Comparison of ENCODE assay signal across 8 mouse cellular contexts in genomic region chr7:27258205-27258899, GRCm38 (mm10). TPM values are rescaled to one million over a fixed set of nuclear protein-coding genes. Genes with fewer than 3 reads are reported as not detected.
DNase-seq lines count a peak whose midpoint lies in the region; ATAC-seq and TF ChIP-seq lines count a peak whose summit lies in the region.

TSS of gene Numbl (plus strand) at chr7:27258433.

- intact Hi-C loops in heart, adult 2 months (cut with DNase I), result loop anchor here (1.0 kb wide), 1 partner anchor 26 kb away; no protein-coding TSS in a partner anchor

- peak; percentile 88 for DNase-seq in 3134 (ENCODE audit: extremely low read depth, insufficient read length, low spot score)
- DNase-seq in adrenal gland, postnatal 36 days, result peak; percentile 94 to 98
- peak; percentile 91 to 92 for DNase-seq in heart, adult 2 months
- DNase-seq in kidney, adult 8-10 months, result peak; percentile 92 to 93
- peak; percentile 91 to 97 for DNase-seq in spleen, postnatal 10 days (ENCODE audit: low spot score in 2 of 2)

- peak; percentile 77 for ATAC-seq in embryonic facial prominence, embryonic 13.5 days (ENCODE audit: insufficient number of reproducible peaks, insufficient read depth, low FRiP score, low TSS enrichment, low read depth)
- ATAC-seq in limb, embryonic 13.5 days (ENCODE audit: low FRiP score, low read depth), result peak; percentile 78
- ATAC-seq in midbrain, embryonic 16.5 days, result peak; percentile 69

- H3K79me2 ChIP-seq in heart, adult 2 months (replicated peaks; ENCODE audit: control insufficient read depth, insufficient read depth, low read length), result no peaks in the 10 kb centered on the region

- peak within 1 kb of the TSS; percentile 89 for H3K4me2 ChIP-seq in embryonic facial prominence, embryonic 13.5 days
- peak within 1 kb of the TSS; percentile 89 for H3K4me2 ChIP-seq in limb, embryonic 13.5 days (replicated peaks)
- H3K4me2 ChIP-seq in midbrain, embryonic 16.5 days (ENCODE audit: low read length), result peak within 1 kb of the TSS; percentile 81

- H3K4me1 ChIP-seq in embryonic facial prominence, embryonic 13.5 days, result peaks cover 40% of the 10 kb centered on the region
- H3K4me1 ChIP-seq in heart, adult 2 months (ENCODE audit: control insufficient read depth, insufficient read depth, low read length), result peaks cover 4% of the 10 kb centered on the region
- H3K4me1 ChIP-seq in limb, embryonic 13.5 days, result peaks cover 40% of the 10 kb centered on the region
- H3K4me1 ChIP-seq in midbrain, embryonic 16.5 days (ENCODE audit: control insufficient read depth, insufficient read depth, low read length), result peaks cover 27% of the 10 kb centered on the region

- peak within 1 kb of the TSS; percentile 91 for H3K9ac ChIP-seq in embryonic facial prominence, embryonic 13.5 days
- peak within 1 kb of the TSS; percentile 81 for H3K9ac ChIP-seq in heart, adult 2 months (ENCODE audit: low read depth, low read length)
- H3K9ac ChIP-seq in limb, embryonic 13.5 days, result peak within 1 kb of the TSS; percentile 86
- peak within 1 kb of the TSS; percentile 90 for H3K9ac ChIP-seq in midbrain, embryonic 16.5 days (ENCODE audit: low read depth, low read length)

- TF ChIP-seq POLR2A in heart, adult 2 months (IDR thresholded peaks at IDR 0.05; ENCODE audit: insufficient read depth, low read depth, low read length), result peak; percentile 65

- 0 out of 2 replicates have a peak, but pooled peaks have one; percentile 47 for TF ChIP-seq EP300 in heart, adult 2 months (IDR thresholded peaks at IDR 0.05; ENCODE audit: insufficient read depth, low read depth, low read length)

- peak within 1 kb of the TSS; percentile 80 for H3K4me3 ChIP-seq in embryonic facial prominence, embryonic 13.5 days
- H3K4me3 ChIP-seq in heart, adult 2 months, result peak within 1 kb of the TSS; percentile 56
- peak within 1 kb of the TSS; percentile 80 for H3K4me3 ChIP-seq in limb, embryonic 13.5 days
- H3K4me3 ChIP-seq in midbrain, embryonic 16.5 days (ENCODE audit: low read depth, low read length), result peak within 1 kb of the TSS; percentile 92

- TF ChIP-seq CTCF in heart, adult 2 months (IDR thresholded peaks at IDR 0.05), result no peak

- 2% methylated on average over 40 of the region's 47 CpGs for WGBS in embryonic facial prominence, embryonic 13.5 days
- under 1% methylated on average over 36 of the region's 47 CpGs for WGBS in heart, adult 2 months
- under 1% methylated on average over 45 of the region's 47 CpGs for WGBS in limb, embryonic 13.5 days
- WGBS in midbrain, embryonic 16.5 days, result under 1% methylated on average over 46 of the region's 47 CpGs

- H3K9me3 ChIP-seq in embryonic facial prominence, embryonic 13.5 days, result no peaks in the 10 kb centered on the region
- H3K9me3 ChIP-seq in limb, embryonic 13.5 days, result no peaks in the 10 kb centered on the region
- no peaks in the 10 kb centered on the region for H3K9me3 ChIP-seq in midbrain, embryonic 16.5 days (replicated peaks; ENCODE audit: control insufficient read depth, low read length, poor library complexity, severe bottlenecking)

- H3K27ac ChIP-seq in embryonic facial prominence, embryonic 13.5 days, result peak within 1 kb of the TSS; percentile 88
- peak within 1 kb of the TSS; percentile 77 for H3K27ac ChIP-seq in heart, adult 2 months
- peak within 1 kb of the TSS; percentile 85 for H3K27ac ChIP-seq in limb, embryonic 13.5 days
- H3K27ac ChIP-seq in midbrain, embryonic 16.5 days (ENCODE audit: low read length), result peak within 1 kb of the TSS; percentile 91

- no peaks in the 10 kb centered on the region for H3K27me3 ChIP-seq in embryonic facial prominence, embryonic 13.5 days
- no peaks in the 10 kb centered on the region for H3K27me3 ChIP-seq in heart, adult 2 months (ENCODE audit: control insufficient read depth, insufficient read depth, low read length)
- H3K27me3 ChIP-seq in limb, embryonic 13.5 days, result no peaks in the 10 kb centered on the region
- no peaks in the 10 kb centered on the region for H3K27me3 ChIP-seq in midbrain, embryonic 16.5 days (ENCODE audit: control insufficient read depth, insufficient read depth, low read depth, low read length)

- peaks cover 26% of the 10 kb centered on the region for H3K36me3 ChIP-seq in embryonic facial prominence, embryonic 13.5 days
- H3K36me3 ChIP-seq in heart, adult 2 months (ENCODE audit: control insufficient read depth, insufficient read depth, low read length), result no peaks in the 10 kb centered on the region
- peaks cover 32% of the 10 kb centered on the region for H3K36me3 ChIP-seq in limb, embryonic 13.5 days
- peaks cover 10% of the 10 kb centered on the region for H3K36me3 ChIP-seq in midbrain, embryonic 16.5 days (ENCODE audit: control insufficient read depth, insufficient read depth, low read length)

RNA-seq across cellular contexts. Expression of gene Numbl, which starts in this region (rescaled TPM):
- total RNA-seq in adrenal gland, postnatal 36 days (2021), result 10 to 100 TPM in 1 of 2 experiments, 1 to 10 TPM in 1; 8.8 to 10.1 TPM
- polyA plus RNA-seq in embryonic facial prominence, embryonic 13.5 days (2015; fragmentation: Nextera tagmentation; extraction: Ambion mirVana), result 33.8 and 35.7 TPM in 2 replicates
- total RNA-seq in heart, adult 2 months (2021), result 1 to 10 TPM; 3.7 to 6.1 TPM
- polyA plus RNA-seq in heart, adult 2 months (2012; rRNA removed), result 7.8 and 9.7 TPM in 2 replicates
- polyA plus RNA-seq in limb, embryonic 13.5 days (2015; fragmentation: Nextera tagmentation; extraction: Ambion mirVana), result 32.3 and 34.1 TPM in 2 replicates
- 51.2 and 53.6 TPM in 2 replicates for polyA plus RNA-seq in midbrain, embryonic 16.5 days (2015; fragmentation: Nextera tagmentation; extraction: Ambion mirVana)

Comparison
In these comparisons a context has a peak if more than half of its experiments do, and no peak if none do; other contexts are left out.
1. Peak in every context shown above with its lines: DNase-seq, ATAC-seq, H3K4me3 ChIP-seq and H3K27ac ChIP-seq.